Mouse (Mus musculus) gastrocnemius, postnatal 4 days (tissue): ENCODE results near the gene Tmem8. TPM values are rescaled to one million over a fixed set of nuclear protein-coding genes. Genes with fewer than 3 reads are reported as not detected.
"Not testable (repeated sequence)": the region's sequence is repeated elsewhere in the genome, so short reads cannot be mapped to it uniquely, and the experiment has no call there.

Experiments
- DNase-seq, 2 experiments: peaks; one replicate each; pipeline ENCODE4 v3.0.0; 2021 to 2022; ENCODE audit warnings: low spot score in 2 of 2, mixed read lengths in 2 of 2
- long read RNA-seq, 2 experiments: library from polyadenylated mRNA; stranded (forward); transcript quantifications; one replicate each; pipeline ENCODE4 v2.0.0; 2021
- total RNA-seq, 2 experiments: library from RNA; stranded (reverse); gene quantifications; 2 replicates each; pipeline ENCODE4 v1.2.3; 2021

Gene Tmem8
- 1 to 10 TPM; 3.0 to 4.5 TPM for total RNA-seq
- long read RNA-seq, experiment 1, partial matches to known transcripts = 0 of 3 reads
- long read RNA-seq, experiment 1, other reads (novel, unspliced or antisense) = 1 of 3 reads
- long read RNA-seq, experiment 2, partial matches to known transcripts = 5 of 10 reads
- long read RNA-seq, experiment 2, other reads (novel, unspliced or antisense) = 3 of 10 reads

DNA sequence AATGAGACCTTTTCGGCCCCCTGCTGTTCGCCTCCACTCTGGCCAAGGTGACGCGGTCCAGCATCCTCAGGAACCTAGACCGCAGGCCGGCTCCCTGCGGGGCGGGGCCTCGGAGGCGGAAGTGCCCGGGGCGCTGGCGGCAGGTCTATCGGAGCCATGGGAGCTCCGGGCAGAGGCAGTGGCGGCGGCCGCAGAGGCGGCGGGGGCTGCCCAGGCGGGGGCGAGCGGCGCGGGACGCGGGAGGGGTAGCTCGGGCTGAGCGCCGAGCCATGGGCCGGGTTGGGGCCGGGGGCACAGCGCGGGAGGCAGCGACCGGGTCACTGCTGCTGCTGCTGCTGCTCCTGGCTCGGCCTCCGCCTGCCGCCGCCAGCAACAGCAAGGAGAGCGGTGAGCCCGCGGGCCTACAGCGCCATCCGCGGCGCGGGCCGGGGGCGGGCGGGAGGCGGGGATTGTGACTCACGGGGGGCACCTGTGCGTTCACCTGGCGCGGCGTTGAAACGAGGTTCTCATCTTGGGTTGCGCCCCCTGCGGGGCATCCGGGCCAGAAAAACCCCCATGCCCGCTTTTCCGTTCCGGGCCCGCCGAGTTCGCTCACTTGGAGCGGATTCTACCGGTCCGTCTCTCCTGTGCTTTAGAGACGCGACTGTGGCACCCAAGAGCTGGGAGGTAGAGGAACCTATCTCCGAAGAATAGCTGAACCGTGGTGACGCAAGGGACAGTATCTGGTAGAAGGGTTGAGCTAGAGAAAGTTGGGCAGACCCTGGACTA is at the start of gene Tmem8:
Gene Tmem8 (plus strand): TSS at position 119 of the 768 bp plus-strand sequence.
- DNase-seq = peak in 1 of 2 experiments; percentile 49

DNA sequence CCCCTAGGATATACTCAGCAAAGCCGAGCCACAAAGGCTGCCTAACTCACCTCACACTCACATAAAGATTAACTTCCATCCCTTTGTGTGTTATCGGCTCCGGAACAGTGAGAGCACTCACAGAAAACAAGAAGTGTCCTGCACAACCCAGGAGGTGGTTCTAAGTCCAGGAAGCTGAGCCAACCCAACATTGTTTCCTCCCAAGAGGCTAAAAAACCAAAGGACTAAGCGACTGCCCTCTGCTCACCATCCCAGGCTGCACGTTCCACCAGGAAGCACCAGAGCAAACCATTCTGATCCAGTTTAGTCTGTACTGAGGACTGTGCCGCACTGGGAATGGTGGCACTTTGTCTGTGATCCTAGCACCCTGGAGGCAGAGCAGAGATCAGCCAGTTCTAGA is 48.2 kb upstream of the Tmem8 start:
- DNase-seq = no peak

DNA sequence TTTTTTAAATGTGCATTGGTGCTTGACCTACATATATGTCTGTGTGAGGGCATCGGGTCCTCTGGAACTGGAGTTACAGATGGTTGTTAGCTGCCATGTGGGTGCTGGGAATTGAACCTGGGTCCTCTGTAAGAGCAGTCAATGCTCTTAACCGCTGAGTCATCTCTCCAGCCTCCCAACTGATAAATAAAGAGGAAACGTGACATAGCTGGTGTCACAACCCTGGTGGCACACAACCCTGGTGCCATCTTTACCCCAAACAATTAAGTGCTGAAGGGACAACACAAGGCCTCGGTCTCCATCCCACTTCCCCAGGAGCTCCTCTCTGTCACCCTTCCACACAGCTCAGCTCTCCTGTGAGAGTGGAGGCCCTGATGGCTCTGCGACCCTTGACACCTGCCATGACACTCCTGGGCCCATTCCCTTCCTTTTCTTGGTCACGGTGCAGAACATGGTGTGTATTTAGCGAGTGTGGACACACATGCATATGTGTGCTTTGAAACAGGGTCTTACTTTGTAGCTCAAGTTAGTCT is 46.5 kb upstream of the Tmem8 start:
- no peak for DNase-seq

DNA sequence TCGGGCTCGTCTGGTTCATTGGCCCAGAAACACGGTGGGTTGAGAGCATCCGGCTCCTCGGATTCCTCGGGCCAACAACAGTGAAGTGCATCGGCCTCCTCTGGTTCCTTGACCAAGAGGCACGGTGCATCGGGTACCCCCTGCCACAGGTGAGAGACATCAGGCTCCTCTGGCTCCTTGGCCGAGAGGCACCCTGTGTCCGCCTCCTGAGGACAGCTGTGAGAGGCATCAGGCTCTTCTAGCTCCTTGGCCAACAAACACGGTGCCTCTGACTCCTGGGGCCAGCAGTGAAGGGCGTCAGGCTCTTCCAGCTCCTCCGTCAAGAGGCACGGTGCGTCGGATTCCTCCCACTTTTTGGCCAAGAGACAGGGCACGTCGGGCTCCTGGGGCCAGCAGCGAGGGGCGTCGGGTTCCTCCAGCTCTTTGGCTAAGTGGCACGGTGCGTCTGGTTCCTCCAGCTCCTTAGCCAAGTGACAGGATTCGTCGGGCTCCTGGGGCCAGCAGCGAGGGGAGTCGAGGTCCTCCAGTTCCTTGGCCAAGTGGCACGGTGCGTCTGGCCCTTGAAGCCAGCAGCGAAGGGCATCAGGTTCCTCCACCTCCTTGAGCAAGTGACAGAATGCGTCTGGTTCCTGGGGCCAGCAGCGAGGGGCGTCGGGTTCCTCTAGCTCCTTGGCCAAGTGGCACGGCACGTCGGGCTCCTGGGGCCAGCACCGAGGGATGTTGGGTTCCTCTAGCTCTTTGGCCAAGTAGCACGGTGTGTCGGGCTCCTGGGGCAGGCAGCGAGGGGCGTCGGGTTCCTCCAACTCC is 44.9 kb upstream of the Tmem8 start:
- DNase-seq = peak; percentile 22 to 35

DNA sequence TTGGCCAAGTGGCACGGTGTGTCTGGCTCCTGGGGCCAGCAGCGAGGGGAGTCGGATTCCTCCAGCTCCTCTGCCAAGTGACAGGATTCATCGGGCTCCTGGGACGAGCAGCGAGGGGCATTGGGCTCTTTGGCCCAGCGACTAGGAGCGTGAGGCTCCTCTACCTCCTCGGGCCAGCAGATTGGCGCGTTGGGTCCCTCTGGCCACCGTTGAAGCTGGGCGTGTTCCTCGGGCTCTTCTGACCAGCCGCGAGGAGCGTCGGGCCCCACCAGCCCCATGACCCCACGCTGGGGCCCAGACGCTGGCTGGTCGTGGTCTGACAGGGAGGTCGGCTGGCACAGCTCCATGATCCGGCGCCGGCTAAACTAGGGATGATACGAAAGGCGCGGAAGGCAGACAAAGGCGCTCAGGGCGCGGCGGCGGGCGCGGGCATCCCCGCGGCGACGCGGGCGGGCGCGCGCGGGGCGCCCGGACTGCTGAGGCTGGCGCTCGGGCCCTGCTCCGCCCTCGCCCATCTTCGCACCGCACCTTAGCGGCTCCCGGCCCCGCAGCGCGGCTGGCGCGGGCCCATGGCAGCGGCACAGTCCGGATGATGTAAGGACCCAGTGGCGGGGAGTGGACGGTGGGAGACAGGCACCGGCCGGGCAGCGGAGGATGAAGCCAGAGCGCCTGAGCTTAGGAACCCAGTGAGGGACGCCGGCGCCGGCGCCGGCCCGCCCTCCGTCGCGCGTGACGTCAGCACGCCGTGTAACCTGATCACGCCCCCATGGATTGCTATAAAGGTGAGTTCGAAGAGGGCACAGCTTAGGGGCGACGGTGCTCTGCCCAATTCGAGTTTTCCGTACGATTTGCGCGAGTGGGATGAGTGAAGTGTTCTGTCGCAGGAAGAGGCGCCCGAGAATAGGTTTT is 44.0 kb upstream of the Tmem8 start, which contains the start of gene Rab11fip3:
Gene Rab11fip3 (minus strand): TSS at position 725 of the 909 bp plus-strand sequence.
- peak; percentile 43 to 71 for DNase-seq

DNA sequence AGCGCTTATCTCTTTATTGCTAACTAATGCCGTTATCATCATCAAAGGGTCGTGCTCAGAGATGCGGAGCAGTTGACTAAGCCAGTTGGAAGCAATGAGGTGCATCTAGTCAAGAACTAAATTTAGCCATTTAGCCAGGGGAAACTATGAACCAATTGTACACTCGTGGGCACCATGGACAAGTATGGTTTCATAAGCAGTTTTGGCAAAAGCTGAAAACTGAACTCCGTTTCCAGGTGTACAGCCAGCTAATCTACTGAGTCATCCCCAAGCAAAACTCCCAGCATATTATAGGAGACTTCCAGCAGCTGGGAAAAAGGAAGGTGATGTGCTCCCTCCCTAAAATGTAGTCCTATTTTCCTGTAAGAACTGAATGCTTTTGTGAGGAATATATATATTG is 43.0 kb upstream of the Tmem8 start:
- no peak for DNase-seq

DNA sequence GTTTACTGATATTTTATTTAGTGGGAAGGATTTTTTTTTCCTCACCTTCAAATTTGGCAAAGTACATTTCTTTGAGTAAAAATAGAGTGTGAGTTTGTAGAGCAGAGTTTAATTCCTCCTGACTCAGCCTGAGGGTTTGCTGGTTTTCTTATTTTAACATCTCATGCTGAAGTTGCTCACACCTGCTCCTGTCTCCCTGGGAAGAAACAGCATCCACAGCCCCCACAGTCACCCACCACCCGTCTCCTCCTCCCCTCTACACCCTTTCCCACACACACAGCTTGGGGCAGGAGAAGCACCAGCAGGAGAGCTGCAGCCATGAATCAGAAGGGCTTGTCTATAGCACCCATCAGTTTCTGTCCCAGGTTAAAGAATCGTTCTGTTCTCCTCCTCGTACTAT is 37.9 kb upstream of the Tmem8 start:
- no peak for DNase-seq

DNA sequence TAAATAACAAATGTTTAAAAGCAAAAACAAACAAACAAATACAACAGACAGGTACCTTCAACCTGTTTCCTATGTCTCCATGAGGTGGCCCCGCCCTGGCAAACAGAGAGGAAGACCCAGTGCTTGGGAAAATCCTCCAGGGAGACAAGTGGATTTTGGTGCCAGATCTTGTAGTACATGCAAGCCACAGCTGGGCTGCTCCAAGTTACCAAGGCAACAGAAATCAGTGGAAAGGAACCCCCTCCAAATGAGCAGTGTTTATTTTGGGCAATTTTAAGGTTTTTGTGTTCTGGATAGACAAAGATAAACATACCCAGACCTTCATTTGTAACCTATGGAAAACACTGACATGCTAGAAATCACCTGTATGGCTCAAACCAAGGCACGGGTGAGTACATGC is 34.2 kb upstream of the Tmem8 start:
- no peak for DNase-seq

DNA sequence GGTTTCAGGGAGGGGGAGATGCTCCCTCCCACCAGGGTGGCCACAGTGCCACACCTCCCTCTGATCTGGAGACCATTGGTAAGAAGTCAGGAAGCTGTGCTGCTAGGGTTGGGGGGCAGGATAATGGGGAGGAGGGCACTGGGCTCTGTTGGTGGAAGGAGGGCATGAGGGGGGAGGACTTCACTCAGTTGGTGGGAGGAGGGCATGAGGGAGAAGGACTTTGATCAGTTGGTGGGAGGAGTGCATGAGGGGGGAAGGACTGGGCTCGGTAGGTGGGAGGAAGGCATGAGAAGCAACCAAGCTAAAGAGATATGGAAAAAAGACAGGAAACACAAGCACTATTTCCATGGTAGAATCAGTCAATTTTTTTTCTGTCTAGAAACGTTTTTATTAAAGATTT is 32.2 kb upstream of the Tmem8 start:
- DNase-seq = no peak

DNA sequence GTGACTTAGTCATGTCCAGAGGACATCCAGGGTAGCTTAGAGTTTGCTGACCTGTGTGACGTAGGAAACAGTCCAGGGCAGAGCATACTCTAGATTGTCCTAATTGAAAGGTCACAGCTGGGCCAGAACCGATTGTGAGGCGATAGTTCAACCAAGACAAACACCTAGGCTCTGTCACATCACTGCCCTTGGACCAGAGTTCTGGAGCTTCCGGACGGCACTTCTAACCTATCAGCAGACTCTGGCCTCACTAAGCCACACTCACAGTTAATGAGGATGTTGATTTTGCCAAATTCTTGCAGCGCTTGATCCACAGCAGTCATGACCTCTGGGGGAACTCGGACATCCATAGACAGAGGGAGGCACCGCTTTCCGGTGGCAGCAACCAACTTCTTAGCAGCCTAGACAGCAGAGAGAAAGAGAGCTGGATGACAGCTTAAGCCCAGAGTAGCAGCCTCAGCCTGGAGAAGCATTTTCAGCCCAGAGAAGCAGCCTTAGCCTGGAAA is 26.0 kb upstream of the Tmem8 start:
- no peak for DNase-seq

DNA sequence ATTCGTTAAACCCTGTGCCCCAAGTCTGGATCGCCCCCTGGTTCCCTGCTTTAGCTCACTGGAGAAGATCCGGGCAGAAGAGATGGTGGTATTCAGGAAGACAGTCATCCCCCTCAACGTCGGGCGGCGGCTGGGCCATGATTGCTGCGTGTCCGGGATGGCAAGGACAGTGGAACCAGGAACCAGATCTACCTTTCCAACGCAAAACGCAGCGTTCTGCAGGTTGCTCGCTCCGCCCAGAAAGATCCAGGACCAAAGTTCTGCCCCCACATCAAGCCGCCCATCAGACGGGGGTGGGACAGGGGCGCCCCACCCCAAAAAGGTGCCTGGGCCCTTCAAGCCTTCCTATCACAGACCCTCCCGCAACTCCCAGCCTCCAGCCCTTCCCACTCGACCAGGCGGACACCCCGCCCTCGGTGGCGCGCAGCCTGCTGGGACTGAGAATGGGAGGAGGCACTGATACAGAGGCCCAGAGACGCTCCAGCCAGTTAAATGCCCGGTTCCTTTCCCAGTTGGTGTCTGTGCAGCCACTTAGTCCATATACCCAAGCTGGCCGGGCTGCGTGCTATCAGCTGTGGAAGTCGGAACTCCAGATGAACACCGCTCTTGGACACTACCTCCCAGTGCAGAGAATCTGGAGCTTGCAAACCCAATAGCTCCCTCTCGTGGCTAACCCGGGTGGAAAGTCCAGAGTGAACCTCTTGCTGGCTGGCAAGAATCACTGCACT is 23.0 kb upstream of the Tmem8 start, which contains the start of gene Decr2:
Gene Decr2 (minus strand): TSS at position 433 of the 728 bp plus-strand sequence.
- DNase-seq = peak; percentile 62 to 86

DNA sequence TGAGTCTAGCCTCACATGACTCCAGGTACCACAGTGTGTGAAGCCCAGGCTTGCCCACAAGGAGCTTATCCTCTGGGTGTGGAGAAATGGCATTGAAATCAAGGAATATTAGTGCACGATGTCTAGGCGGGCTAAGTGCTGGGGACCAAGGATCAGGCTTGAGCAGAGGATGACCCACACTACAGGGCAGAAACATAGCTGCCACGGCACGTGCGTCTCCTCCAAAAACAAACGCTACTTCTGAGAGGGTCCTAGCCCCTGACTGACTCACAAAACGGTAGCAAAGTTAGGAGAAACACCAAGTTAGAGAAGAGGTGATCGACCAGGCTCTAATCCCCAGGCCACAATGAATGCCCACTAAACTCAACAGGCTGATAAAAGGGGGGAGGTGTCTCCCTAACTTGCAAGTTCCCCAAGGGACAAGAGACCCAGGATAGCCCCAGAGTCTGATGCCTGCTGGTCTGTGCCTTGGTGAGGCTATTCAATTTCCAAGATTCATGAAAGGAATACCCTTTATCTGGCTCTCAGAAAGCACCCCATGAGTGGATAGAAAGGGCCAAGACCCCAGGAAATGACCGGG is 18.5 kb upstream of the Tmem8 start:
- DNase-seq = no peak

DNA sequence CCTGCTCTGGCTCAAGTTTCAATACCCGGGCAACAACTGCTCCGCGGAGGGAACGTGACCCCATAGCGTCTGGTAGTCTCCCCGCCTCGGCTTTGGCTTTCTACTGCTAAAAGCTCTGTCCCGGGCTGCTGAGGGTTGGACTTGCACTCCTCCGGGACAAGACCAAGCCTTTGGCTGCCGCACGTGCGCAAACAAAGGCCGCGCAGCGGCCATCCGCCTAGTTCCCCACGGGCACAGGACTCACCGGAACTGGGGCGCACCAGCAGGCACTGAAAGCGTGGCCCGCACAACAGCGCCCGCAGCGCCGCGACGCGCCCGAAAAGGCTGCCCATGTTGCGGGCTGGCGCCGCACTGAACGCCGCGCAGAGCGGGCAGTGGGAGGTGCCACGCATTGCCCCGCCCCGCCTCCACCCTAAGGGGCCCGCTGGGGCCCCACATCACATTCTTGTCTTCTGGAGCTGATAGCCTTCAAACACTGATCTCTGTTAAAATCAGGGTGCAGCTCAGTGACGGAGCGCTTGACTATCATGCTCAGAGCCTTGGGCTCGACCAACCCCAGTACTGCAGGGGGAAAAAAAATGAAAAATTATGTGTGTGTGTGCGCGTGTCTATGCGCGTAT is 17.9 kb upstream of the Tmem8 start, which contains the start of gene Nme4:
Gene Nme4 (minus strand): TSS at position 482 of the 620 bp plus-strand sequence.
- peak in 1 of 2 experiments; percentile 59 for DNase-seq

DNA sequence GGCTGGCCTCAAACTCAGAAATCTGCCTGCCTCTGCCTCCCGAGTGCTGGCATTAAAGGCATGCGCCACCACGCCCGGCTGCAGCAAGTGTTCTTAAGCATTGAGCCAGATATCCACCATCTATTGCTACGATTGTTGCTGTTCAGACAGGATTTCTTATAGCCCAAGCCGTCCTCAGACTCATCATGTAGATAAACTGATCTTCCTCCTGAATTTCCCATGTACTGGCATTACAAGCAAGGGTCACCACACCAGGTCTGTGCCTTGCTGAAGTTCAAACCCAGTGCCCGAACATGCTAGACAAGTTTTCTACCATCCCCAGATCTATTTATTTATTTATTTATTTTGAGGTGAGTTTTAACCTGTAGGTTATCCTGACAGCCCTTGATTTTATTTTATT is 14.6 kb upstream of the Tmem8 start:
- no peak for DNase-seq

DNA sequence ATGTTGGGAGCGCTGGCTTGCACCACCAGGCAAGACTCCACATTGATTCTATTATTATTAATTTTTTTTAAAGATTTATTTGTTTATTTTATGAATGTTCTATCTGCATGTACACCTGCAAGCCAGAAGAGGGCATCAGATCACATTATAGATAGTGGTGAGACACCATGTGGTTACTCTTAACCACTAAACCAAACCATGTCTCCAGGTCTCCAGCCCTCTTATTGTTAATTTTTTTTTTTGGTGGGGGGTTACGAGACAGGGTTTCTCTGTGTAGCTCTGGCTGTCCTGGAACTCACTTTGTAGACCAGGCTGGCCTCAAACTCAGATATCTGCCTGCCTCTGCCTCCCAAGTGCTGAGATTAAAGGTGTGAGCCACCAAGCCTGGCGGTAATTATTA is 13.8 kb upstream of the Tmem8 start:
- not testable (repeated sequence) for DNase-seq

DNA sequence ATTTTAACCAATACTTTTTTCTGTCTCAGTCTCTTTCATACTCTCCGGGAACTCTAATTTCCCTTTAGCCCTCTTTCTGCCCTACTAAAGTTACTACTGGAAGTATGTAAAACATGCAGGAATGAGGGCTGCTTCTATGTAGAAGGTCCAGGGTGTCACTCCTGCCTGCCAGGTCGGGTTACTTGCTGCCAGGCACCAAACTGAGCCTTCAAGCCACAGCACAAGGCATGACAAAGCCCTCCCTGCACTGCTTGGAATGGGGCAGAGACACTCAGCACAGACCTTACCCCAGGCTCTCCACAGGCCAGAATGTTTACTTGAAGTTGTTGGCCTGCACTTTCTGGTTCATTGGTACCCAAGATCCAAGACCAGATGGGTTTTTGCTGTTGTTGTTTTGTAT is 12.9 kb upstream of the Tmem8 start:
- no peak for DNase-seq

DNA sequence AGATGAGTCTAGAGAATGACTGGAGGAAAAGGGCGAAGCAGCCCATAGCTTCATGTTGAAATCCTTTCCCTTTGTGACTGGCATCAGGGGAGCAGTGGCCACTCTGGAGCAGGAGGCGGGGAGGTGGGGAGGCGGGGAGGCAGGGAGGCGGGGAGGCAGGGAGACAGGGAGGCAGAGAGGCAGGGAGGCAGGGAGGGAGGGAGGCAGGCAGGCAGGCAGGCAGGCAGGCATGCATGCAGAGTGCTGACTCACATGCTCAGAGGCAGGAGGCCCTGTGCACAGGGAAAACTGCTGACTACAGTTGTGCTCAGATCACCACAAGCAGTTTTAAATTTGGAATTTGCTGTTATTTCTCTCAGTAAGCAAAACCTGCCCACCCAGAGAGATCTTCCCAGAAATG is 11.6 kb upstream of the Tmem8 start:
- DNase-seq = no peak

DNA sequence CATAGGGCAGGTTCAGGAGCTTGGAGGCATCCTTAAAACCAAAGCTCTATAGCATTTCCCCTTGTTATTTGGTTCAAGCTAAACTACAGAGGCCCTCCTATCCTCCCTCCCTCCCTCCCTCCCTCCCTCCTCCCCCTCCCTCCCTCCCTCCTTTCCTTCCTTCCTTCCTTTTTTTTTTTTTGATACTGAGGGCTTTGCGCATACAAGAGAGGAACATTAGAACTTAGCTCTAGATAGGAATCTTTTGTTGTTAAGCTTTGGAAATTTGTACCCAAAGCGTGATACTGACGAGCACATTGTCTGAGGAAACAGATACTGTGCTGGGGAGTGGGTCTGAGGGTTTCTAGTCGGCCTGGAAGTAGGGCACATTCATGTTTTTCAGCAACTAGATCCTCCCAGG is 7.5 kb upstream of the Tmem8 start:
- DNase-seq = no peak

DNA sequence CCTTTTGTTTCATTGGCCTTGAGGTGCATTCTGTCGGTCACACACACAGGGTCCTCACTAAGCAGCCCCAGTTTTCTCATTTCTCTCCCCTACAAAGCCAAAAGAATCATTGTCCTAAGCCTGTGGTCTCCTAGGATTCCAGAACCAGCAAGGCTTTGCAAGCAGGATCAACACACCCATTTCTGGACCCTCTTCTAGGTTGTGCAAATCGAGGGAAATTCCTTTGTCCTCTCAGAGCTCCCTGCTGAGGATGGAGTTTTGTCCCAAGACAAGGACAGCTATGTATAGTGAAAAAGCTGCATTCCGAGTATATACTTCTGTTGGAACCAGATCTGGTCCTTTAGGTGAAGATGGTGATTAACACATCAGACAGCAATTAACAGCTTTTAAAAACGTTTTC is 2.9 kb upstream of the Tmem8 start:
- no peak for DNase-seq
